Mouse (Mus musculus): ENCODE measurements around the gene Churc1. TPM values are rescaled to one million over a fixed set of nuclear protein-coding genes. Genes with fewer than 3 reads are reported as not detected.
"Not testable (repeated sequence)": the region's sequence is repeated elsewhere in the genome, so short reads cannot be mapped to it uniquely, and the experiment has no call there.

The Churc1 gene
- total RNA-seq, 2 experiments from 2014 or later = 32.0 to 34.3 TPM

DNA sequence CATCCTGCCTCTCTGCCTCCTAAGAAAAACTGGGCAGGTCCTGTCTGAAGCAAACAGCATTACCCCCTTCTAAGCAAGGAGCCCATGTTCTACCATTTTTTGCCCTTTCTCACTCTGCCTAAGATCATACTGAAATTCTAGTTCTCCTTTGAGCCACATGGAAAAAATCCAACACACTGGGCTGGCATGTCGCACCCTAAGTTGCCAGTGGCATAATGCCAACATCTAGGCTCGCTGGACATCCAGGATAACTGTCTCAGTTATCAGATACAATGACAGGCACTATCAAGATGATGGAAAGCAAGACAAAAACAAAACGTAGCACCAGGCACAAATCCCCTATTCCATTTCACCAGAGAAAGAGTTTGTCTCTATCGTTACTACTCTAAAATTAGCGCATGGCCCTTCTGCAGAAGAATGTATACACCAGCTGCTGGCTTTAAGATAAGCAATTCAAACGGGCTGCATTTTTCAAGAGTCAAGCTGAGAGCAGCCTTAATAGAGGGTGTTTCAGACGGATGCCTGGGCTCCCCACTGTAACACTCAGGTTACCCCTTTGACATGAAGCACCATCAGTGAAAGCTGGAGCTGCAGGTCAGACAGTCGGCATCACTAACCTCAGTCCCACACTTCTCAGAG, 25.2 kb downstream of the Churc1 start:
- intact Hi-C loops (cut with DNase I) = no loop called here
- peak in 1 of 2 experiments; percentile 51 for DNase-seq (ENCODE audit: low spot score in 2 of 2)

DNA sequence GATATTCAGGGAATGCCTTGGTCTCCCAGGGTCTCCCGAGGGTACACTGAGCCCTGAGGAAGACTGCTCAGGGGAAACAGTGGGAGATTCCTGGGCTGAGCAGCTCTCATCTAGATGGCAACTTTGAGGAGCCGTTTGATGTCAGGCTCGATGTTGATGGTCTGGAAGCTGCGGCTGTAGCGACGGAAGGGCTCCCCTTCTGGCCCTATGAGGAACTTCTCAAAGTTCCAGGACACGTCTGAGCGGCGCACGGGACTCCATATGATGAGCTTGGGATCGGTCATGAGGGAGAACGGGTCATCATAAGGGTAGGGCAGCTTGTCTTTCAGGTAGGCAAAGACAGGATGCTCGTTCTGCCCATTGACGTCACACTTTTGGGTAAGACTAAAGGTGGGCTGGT, 27.2 kb downstream of the Churc1 start:
- DNase-seq (ENCODE audit: low spot score in 2 of 2) = not testable (repeated sequence)

DNA sequence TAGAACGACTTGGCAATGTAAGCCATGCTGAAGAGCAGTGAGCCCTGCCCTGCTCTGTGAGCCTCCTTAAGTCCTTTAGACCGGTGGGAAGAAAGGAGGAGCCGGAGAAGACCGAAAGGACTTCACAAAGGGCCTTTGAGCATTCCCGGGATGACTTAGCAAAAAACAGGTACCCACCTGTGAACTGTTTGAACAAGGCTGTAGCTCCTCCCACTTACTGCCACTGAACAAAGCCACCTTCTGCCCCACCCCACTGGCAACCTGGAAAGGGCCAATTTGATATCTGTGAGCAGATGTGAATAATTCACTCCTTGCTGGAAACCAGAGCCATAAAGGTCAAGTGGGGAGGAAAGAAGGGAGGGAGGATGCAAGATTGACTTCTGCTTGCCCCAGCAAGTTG, 30.0 kb downstream of the Churc1 start, which contains the start of gene Gpx2:
Gene Gpx2 (minus strand): TSS at position 205 of the 400 bp plus-strand sequence.
- no peak for DNase-seq (ENCODE audit: low spot score in 2 of 2)
- intact Hi-C loops (cut with DNase I) = no loop called here

More for the DNA sequence above, 27.2 kb downstream of the Churc1 start:
- intact Hi-C loops (cut with DNase I) = not testable (repeated sequence)

DNA sequence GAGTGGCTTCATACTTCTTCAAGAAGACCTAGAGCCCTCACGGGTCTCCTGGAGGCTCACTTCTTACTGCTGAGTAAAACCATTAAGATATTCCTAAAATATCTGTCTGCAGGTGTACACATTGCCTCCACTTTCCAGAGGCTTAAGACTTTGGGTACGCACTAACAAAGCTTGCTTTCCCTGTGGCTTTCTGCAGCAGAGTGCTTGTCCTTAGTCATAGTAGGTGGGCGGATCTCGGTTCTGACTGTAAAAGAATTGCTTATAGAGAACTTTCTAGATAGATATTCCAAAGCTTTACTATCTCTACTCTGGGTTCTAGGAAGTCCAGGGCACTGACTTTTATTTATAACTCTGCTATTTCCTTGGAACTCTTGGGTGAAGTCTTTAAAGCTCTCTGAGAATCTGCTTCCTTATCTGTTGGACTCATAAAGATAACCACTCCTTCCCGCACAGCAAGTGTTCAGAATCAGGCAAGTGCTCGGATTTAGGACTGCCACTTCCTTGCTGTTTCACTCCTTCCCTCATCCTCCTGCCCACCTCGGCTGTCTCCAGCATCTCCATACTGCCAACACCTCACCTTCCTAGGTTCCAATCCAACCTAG, 31.7 kb downstream of the Churc1 start:
- intact Hi-C loops (cut with DNase I) = no loop called here
- peak in 1 of 2 experiments; percentile 75 for DNase-seq (ENCODE audit: low spot score in 2 of 2)

DNA sequence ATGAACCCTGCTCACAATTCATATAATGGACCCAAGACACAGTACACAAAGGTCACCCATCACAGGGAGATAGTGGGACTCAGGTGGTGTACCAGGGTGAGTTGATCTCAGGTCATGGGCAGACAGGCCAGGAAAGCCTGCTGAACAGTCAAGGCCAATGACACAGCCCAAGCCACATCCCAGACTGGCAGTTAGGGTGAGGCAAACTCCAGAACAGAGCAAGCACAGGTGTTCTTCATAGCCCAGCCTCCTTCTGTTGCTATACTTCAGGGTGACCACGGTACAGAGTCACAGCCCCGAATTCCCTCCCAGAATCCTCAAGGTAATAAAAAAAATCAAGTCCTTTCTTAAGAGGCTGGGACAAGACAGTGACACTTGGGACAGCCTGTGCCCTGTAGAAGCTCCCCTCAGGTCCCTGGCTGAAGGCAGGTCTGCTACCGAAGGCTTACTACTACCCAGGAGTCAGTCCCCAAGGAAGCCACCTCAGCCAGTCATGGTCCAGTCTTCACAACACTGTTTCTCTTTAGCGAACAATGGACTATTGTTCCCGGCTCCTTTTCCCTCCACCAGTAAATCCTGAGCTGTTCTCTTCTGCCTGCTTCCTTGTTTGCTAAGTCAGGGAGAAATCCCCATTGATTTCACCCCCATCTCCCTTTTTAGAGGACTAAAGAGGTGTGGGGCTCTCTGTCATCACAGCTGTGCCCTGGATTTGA, 32.8 kb downstream of the Churc1 start:
- no peak for DNase-seq (ENCODE audit: low spot score in 2 of 2)
- intact Hi-C loops (cut with DNase I) = no loop called here

DNA sequence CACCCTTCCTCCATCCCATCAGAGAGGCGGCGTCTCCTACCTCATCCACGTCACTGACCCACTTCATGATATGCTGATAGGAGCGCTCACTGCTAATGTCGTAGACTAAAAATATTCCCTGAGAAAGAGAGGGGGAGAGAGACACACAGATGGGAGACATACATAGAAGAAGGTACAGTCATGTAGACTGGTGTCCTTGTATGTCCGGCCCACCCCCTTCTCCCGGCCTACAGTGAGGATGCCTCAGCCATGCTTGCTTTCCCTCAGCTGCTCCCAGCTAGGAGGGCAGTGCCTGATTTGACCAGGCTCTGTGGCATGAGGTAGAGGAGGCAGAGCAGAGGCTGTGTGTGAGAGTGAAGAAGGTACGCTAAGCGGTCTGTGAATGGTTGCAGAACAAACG, 37.7 kb downstream of the Churc1 start:
- intact Hi-C loops (cut with DNase I) = loop anchor here (2.0 kb wide), 1 partner anchor 18 kb away; no protein-coding TSS in a partner anchor
- DNase-seq (ENCODE audit: low spot score in 2 of 2) = peak in 1 of 2 experiments; percentile 90

DNA sequence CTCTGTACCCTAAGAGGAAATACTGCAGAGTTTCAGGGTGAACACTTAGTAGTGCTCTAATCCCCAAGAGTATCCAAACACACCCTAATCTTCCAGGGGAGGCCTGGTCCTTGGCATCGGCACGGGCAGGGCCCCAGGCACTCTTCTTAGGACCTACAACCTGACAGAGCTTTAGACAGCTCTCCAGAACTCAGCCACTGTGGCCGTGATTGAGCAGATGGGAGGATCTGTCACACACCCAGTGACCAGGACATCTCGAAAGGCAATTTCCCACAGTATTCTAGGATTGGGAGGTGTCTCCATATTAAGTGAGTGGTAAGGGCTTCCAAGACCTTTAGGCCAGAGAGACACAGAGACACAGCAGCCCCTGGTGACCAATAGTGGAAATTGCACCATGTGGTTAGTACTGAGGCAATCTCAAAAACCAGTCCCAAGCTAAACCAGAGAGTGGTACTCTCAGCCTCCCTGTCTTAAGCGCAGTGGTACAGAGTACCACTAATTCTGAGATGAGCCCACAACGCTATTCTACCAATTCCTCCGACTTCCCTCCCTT, 38.4 kb downstream of the Churc1 start:
- DNase-seq (ENCODE audit: low spot score in 2 of 2) = peak; percentile 50 to 68
- intact Hi-C loops (cut with DNase I) = loop anchor here (2.0 kb wide), 1 partner anchor 17 kb away; no protein-coding TSS in a partner anchor

DNA sequence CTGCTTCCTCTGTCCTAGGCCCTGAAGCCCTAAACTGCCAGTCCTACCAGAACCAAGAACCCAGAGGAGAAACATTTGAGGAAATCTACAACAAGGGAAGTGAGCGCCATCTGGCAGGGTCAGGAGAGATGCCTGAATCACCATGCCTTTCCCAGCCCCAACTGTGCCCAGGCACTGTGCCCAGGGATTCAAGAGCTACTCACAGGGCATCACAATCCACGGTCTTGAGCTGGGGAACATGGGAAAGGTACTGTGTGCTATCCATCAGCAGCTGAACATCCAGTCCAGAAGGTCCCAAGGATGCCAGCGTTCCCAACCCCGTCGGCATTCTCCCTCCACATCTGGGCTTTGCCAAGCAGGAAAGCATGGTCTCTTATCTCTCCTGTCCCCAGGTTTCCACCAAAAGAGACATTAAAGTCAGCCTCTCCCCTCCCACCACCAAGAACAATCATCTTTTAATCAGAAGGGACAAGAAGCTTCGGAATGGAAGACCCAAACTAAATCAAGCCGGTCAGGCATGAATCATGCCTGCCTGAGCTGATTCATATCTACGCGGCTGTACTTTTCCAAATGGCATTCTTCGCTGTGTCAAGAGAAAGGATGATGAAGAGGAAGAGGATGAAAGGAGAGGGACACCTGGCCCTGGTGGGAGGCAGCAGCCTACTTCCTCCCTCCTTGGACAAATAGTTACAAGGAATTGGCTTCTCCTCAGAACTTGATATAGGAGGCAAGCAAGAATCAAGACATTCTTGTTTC, 39.9 kb downstream of the Churc1 start:
- DNase-seq (ENCODE audit: low spot score in 2 of 2) = peak in 1 of 2 experiments; percentile 69
- intact Hi-C loops (cut with DNase I) = no loop called here

DNA sequence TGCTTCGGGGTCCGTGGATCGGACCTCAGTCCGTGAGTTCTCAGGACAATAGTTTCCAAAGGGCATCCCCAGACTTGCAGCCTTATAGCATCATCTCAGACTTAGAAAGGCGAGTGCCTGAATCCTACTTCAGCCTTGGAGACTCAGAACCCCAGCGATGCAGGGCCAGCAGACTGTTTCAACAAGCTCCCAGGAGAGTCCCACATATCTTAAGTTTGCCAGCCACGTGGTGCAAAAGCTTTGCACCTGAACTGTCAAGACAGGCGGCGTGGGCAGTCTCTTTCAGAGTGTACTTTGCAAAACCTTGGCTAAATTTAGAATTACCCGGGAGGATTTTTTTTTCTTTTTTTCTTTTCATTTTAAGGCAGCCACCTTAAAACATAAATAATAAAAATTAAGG, 42.5 kb downstream of the Churc1 start:
- intact Hi-C loops (cut with DNase I) = no loop called here
- DNase-seq (ENCODE audit: low spot score in 2 of 2) = peak; percentile 58 to 83

DNA sequence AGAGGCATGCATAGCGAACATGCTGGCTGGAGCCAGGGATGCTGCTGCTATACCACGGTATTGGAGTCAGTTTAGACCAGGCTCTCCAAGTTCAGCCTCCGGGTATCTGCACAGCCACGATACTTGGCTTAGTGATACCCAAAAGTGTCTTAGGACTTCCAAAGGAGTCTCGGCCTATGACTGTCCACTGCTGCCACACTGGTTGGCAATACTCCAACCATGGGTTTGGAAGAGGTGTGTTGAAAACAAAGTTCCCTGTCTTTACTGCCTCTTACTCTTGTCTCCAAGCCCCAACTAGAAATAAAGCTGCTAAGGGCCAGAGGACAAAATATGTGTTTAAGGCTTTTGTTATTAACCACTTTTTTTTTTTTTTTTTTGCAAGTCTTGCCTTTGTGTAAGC, 45.2 kb downstream of the Churc1 start:
- DNase-seq (ENCODE audit: low spot score in 2 of 2) = no peak
- intact Hi-C loops (cut with DNase I) = no loop called here

DNA sequence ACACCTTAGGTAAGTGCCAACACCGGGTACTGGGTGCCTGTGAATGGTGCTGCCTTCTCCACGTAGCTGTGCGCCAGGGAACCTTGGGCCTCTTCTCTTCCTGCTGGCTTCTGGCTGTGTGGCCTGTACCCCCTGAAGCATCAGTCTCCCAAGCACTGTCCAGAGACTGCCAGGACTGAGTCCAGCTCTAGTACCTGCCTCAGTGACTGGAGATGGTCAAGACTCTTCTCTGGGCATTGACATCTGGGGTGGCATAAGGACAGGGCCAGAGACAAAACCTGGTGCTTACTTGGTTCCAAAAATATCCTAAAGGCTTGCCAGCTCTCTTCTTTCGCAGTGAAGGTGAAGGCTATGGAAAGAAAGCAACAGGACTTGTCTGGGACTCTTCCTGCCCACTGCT, 45.7 kb downstream of the Churc1 start:
- intact Hi-C loops (cut with DNase I) = no loop called here
- no peak for DNase-seq (ENCODE audit: low spot score in 2 of 2)

DNA sequence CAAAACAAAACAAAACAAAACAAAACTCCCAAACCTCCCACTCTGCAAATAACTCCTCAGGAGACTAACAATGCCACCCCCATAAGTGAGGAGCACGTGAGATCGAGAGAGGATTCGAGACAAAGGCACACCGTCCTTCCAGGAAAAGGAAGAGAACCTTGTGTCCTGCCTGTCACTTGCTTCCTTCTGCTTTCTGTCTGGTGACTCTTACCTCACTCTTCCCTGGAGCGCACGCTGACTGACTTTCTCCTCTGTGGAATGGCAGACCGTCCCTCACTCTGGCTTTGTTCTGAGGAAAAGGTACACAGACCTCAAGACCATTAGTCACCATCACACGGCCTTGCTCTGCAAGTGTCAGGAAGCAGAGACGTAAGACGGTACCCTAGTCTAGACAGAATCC, 48.2 kb downstream of the Churc1 start:
- no peak for DNase-seq (ENCODE audit: low spot score in 2 of 2)
- intact Hi-C loops (cut with DNase I) = no loop called here

DNA sequence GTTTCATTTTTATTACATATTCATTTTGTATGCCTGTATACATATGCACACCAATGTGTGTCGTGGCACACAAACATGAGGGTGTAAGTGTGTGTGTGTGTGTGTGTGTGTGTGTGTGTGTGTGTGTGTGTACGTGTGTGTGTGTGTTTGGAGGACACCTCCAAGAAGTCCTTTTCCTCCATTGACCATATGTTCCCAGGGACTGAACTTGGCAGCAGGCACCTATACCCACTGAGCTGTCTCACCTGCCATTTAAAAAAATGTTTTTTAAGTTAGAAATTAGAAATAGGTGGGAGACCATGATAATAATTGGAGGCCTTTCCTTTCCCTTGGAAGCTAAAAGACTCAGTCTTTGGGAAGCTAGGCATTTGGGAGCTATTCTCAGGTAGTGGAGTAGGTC, 48.8 kb downstream of the Churc1 start:
- intact Hi-C loops (cut with DNase I) = no loop called here
- DNase-seq (ENCODE audit: low spot score in 2 of 2) = no peak

DNA sequence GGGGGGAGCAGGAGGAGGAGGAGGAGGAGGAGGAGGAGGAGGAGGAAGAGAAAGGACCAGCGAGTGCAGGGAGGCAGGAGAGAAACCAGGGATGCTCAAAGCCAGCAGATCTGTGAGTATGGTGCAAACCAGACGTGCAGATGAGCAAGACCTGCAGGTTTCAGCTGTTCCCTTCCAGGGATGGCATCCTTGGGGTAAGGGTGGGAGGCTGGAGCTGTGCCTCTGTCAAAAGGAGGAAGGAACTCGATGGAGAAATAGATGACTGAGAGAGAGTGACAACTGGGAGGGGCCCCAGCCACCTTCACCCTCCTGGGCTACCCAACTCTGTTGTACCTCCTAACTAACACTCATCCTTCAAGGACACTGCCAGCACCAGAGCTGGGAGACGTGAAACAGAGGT, 51.4 kb downstream of the Churc1 start:
- intact Hi-C loops (cut with DNase I) = no loop called here
- DNase-seq (ENCODE audit: low spot score in 2 of 2) = no peak

DNA sequence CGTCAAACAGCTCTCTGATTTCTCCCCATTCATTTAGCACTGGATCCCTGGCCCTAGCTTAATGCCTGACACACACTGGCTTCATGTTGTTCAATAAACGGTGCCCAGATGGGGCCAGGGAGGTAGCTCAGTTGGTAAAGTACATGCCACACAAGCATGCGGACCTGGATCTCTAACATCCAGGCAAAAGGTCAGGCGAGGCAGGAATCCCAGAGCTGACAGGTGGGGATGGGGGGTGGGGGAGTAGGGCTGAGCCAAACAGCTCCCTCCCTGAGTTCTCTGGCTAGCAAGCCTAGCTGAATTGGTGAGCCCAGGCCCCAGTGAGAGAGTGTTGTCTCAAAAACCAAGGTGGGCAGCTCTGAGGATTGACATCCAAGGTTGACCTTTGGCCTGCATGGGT, 51.8 kb downstream of the Churc1 start:
- intact Hi-C loops (cut with DNase I) = no loop called here

DNA sequence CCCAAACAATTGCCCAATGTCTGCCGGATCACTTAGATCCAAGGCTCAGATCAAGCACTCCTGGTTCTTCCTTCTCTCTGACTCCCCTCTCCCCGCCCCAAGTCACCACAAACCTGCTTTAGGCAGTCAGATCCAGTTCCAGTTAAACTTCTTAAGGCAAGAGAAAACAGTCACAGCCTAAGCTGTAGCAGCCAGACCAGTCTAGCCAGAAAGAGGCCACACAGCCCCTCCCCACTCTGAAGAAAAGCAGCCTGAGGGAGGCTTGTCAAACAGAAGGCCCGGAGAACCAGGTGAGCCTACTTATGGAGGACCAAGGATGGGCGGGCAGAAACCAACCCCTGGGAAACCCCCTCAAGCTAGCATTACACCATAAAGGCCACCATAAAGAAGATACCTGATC, 52.8 kb downstream of the Churc1 start:
- no peak for DNase-seq (ENCODE audit: low spot score in 2 of 2)
- intact Hi-C loops (cut with DNase I) = no loop called here

More for the DNA sequence above, 51.8 kb downstream of the Churc1 start:
- no peak for DNase-seq (ENCODE audit: low spot score in 2 of 2)

DNA sequence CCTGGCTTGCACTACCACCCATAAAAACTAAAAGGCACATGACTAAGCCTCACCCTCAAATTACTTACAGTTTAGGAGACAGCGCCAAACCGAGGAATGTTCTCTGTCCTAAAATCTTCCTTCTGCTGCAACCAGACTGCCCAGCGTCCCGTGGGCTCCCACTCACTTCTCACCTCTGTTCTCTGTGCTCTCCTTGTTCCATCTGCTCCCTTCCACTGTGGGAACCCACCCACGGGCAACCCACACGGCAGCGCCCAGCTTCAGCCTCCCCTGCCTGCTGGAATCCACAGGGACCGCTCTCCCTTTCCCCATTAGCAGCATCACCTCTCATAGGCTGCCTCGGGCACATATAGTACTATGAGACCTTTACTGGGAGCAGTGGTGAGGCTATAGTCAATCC, 53.6 kb downstream of the Churc1 start:
- intact Hi-C loops (cut with DNase I) = no loop called here
- DNase-seq (ENCODE audit: low spot score in 2 of 2) = peak; percentile 72 to 93

DNA sequence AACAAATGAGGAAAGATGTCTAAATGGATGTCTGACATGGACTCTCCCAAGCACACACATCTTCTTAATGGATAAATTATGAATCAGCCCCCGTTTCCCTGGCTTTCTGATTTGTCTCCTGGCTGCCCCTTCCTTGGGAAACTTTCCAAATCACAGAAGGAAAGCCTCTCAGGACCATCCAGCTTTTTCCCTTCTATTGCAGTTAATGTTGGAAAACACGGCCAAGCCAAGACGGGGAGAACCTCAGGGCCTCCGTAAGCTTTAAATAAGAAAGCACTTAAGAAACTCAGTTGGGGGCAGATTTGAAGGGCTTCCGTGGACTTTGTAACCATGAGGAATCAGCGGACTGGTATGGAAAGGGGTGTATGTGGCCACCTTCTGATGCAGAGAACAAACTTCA, 54.5 kb downstream of the Churc1 start:
- DNase-seq (ENCODE audit: low spot score in 2 of 2) = no peak
- intact Hi-C loops (cut with DNase I) = loop anchor here (2.0 kb wide), 1 partner anchor 17 kb away; no protein-coding TSS in a partner anchor

DNA sequence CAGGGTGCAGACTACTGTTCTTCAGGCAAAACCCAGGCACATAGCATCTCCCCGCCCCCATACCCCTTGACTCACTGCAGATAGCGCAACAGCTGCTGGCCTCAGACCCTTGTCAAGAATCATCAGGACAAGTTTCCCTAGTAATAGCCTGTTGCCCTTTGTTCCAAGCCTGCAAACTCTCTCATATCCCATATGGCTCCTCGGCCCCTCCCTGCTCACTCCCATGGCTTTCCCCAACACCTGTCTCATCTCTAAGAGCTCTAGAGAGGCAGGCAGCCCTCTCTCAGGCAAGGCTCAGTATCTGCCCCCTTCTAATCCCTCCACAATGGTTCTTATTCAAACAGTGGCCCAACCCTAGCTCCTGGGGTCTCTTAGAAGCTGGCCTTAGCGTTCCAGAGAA, 55.3 kb downstream of the Churc1 start:
- intact Hi-C loops (cut with DNase I) = loop anchor here (2.0 kb wide), 1 partner anchor 18 kb away; no protein-coding TSS in a partner anchor
- DNase-seq (ENCODE audit: low spot score in 2 of 2) = no peak
